Mouse (Mus musculus): ENCODE measurements at regions not wholly inside any gene's neighbourhood (a gene's known extent, or its start where the extent isn't known, plus 50 kb on each side); places are given as distances from the start of the nearest gene placed in this dataset.

GRCm38 (mm10) chr5:91198620-91199019 is 59.2 kb downstream of the Areg start:
- peak; percentile 12 for DNase-seq (ENCODE audit: low read depth, low spot score)

DNA sequence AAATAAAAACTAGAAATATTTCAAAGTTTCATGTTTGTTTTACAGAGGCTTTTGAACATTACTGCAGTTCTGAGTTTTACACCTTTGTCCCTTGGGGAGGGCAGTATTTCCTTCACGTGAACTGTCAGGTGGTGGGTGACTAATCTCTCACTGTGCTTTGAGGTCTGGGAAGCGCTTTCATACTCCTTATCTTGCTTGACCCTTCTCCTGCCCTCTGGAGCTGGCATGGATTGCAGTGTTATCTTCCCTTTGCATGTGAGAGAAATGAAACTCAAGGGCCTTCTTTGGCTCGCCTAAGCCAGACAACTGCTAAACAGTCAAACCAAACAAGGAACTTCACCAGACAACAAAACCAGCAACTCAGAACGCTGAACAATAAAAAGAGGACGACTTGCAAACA is 61.0 kb downstream of the Areg start:
- DNase-seq (ENCODE audit: low read depth, low spot score) = no peak

DNA sequence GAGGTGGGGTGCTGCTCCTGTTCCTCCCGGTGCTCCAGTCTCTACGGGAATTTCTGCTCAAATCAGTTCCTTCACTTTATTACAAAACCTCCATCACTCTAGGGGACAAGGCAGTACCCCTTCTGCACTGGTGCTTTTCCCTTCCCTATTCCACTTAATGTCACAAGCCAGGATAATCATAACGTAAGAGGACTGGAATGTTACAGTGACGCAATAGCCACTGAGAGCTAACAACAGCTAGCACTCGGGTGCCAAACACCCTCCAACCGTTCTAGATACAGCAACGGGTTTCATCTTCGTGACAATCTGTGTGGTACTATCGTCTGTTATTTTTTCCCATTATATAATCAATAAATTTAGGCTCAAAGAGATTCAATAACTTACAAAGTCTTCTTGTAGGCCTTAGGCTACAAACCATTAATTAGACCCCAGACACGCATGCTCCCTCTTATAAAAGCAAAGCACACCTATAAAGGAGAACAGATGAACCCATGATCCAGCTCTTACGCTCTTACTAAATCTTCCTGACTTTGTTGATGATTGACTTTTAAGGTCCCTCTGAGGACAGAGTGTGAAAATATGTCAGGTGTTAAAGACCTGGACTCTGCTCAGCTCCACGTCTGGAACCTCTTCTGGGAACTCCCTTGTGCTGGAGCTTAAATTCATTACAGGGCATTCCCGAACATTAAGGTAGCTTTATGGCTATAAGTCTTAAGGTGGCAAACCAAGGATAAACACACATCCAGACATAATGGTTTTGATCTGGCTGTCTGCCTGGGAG is 65.0 kb downstream of the Areg start:
- no peak for DNase-seq (ENCODE audit: low read depth, low spot score)

GRCm38 (mm10) chr5:91205350-91205880 is 66.0 kb downstream of the Areg start:
- DNase-seq (ENCODE audit: low read depth, low spot score) = no peak

GRCm38 (mm10) chr5:91206569-91207490 is 67.4 kb downstream of the Areg start:
- DNase-seq (ENCODE audit: low read depth, low spot score) = no peak

- DNase-seq (ENCODE audit: low read depth, low spot score) = no peak
Observed at GRCm38 (mm10) chr5:91220174-91220573, 80.8 kb downstream of the Areg start.

DNA sequence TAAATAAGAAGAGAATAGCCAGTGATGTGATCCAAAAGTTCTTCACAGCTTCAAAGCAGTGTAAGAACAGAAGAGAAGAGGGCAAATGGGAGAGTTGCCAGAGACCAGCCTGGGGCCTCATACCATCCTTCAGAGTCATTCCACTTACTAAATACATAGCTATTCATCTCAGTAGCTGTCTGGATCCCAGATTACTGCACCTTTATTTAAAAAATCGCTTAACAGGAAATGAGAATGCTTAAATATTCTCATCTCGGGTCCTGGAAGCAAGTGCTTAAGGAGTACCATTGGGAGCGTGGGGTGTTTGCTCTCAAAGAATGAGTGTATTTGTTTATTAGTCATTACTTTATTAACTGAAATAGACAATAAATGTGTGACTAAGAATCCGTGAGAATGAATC is 102.3 kb downstream of the Areg start:
- no peak for DNase-seq (ENCODE audit: low read depth, low spot score)

GRCm38 (mm10) chr5:91247444-91247843 is 108.0 kb downstream of the Areg start:
- no peak for DNase-seq (ENCODE audit: low read depth, low spot score)

- no peak for DNase-seq (ENCODE audit: low read depth, low spot score)
Observed at GRCm38 (mm10) chr5:91261895-91262294, 122.5 kb downstream of the Areg start.

DNA sequence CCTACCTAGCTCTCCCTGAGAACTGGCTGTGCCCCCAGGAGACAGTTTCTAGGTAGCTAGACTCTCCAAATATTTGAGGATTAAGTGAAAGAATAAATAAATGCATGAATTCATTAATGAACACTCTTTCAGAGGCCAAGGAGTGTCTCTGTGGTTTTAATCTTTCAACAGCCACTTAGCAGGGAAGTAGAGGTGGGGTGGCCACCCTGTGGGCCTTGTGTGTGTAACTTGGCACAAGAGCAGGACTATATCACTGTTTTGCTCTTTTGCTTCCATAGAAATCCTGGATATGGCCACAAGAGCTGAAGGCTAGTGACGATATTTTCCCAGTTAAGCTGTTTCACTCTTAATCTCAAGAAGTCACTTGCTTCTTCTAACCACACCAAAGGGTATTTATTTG is 123.1 kb downstream of the Areg start:
- DNase-seq (ENCODE audit: low read depth, low spot score) = no peak

GRCm38 (mm10) chr5:91270747-91271146 is 131.3 kb downstream of the Areg start:
- no peak for DNase-seq (ENCODE audit: low read depth, low spot score)

DNA sequence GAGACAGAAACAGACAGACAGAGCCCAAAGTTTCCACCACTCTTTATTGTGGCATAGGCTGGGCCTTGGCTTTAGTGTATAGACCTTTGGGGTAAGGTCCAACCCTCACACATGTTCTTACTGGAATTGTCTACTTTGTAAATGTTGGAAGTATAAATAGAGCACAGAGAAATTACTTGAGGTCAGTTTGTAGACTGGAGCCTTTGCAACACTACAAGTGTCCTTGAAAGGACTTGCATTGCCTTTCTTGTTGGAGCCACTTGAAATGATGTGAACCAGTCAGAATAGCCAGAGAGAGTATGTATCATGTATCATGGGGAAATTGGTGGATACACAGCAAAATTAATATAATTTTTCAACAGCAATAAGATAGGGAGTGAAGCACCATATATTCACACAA is 131.4 kb downstream of the Btc start:
- DNase-seq (ENCODE audit: low read depth, low spot score) = no peak

DNA sequence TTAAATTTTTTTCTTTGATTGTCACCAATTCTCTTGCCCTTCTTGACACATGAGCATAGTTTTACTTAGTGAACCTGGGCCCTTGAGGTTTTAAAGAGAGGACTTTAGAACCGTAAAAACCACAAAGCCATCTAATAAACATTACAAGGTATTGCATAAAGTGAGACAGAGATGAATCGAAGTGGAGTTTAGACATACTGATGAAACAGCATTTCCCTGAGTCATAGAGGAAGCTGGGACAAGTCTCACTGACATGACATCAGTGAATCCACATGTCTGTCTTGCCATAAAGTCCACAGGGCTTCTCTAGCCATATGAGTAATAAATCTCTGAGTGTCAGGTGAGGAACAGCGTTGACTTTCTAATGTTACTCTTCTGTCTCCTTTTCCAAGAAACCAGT is 128.4 kb downstream of the Btc start:
- DNase-seq (ENCODE audit: low read depth, low spot score) = no peak

- no peak for DNase-seq (ENCODE audit: low read depth, low spot score)
Observed at GRCm38 (mm10) chr5:91278466-91278865, 124.3 kb downstream of the Btc start.

DNA sequence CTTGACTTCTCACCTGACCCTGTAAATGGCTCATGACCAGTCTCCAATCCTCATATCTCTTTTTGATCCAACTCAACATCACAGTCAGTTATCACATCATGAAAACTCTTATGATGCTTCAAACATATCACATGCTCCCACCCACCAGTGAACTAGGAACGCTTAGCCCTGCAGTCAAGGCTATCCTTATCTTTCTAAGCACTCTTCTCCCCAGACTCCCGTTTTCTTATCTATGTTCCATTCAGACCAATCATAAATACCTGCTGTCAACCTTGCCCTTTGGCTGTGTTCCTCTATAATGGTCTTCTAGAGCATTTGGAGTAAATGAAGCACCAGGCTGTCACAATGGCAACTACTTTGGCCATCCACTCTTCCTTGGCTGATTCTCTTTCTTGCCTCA is 123.3 kb downstream of the Btc start:
- no peak for DNase-seq (ENCODE audit: low read depth, low spot score)

DNA sequence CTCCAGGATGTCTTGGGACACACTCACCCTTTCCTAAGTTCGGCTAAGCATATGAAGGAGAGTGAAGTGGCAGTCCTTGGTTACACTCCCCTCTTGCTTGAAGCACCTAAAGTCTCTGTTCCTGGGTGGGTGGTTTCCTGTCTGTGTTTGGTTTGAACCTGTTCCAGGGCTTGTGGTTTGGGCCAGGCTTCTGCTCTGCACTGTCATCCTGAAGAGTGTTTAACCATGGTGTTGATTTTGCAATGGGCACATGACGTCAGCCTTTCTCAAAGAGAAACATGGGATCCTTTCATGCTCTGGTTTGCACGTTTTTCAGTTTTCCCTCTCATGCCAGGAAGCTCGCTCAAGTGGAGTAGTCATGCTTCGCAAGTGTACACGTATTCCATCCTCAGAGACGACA is 119.8 kb downstream of the Btc start:
- no peak for DNase-seq (ENCODE audit: low read depth, low spot score)

- DNase-seq (ENCODE audit: low read depth, low spot score) = no peak
Observed at GRCm38 (mm10) chr5:91293073-91293472, 109.7 kb downstream of the Btc start.

DNA sequence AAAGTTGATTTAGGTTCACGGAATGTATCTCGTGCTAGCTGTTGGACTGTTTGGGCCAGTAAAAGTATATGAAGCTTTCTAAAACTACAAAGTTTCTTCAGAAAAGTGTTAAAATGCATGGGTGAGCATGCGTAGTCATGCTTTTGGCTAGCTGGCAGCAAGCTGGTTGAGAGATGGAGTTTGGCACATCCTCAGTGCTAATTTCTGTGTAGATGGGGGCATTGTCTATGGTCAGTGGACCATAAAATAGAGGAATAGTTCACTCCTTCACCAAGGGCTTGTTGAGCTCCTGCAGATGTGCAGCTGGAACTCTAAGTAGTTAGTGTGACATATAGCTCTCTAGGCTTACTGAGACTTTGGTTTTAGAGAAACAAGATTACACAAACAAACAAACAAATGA is 107.8 kb downstream of the Btc start:
- no peak for DNase-seq (ENCODE audit: low read depth, low spot score)

- DNase-seq (ENCODE audit: low read depth, low spot score) = no peak
Observed at GRCm38 (mm10) chr5:91297068-91297467, 105.7 kb downstream of the Btc start.

- DNase-seq (ENCODE audit: low read depth, low spot score) = no peak
Observed at GRCm38 (mm10) chr5:91302114-91302513, 100.7 kb downstream of the Btc start.

GRCm38 (mm10) chr5:91302943-91303342 is 99.9 kb downstream of the Btc start:
- DNase-seq (ENCODE audit: low read depth, low spot score) = no peak

DNA sequence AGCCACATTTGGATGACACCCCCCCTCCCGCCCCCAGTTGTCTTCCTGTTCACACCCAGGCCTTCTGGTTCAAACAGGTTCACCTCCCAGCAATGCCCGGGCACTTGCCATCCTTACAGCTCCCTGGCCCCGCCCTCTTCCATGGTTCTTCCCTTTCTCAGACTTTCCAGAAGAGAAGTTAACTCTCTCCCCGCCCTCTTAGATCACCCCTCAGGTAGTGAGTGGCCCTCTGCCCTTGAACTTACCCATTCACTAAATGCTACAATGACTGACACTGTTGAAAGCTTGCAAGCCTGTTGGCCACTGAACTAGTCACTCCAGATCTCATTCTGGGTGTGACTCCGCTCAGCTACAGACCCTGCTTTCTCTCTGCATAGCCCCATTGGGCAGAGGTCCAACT is 99.1 kb downstream of the Btc start:
- DNase-seq (ENCODE audit: low read depth, low spot score) = no peak

DNA sequence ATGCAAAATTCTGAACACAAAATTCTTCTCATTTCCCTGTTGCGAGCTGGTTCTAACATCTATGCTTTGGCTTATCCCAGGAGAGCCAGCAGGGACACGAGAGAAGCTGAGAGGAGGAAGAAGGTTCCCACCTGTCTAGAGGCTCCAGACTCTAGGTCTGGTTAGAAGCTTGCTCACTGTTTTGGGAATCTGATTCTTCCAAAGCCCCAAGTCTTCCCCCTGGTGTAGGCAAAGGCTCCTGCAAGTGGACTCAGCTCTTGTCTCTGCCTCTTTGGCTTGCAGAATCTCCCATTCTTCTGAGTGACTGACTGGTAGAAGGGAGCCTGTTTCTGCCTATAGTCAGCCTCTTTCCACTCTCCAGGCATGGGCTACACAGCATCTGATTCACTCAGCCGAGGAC is 95.8 kb downstream of the Btc start:
- no peak for DNase-seq (ENCODE audit: low read depth, low spot score)
